Mouse (Mus musculus): Measurements from ENCODE around the gene Marveld1. TPM values are rescaled to one million over a fixed set of nuclear protein-coding genes. Genes with fewer than 3 reads are reported as not detected.

The Marveld1 gene
- polyA plus RNA-seq, 1 experiment from 2014 or later, result 4.8 TPM

GRCm38 (mm10) chr19:42164188-42164587, 17.0 kb downstream of the Marveld1 start:
- Histone ChIP-seq H3K9me3 (no peaks in the 10 kb centered on the region), H3K27ac (replicated peaks) (no peak overlapping the region), H3K4me3 (no peak overlapping the region), H3K9ac (replicated peaks) (no peak overlapping the region), H3K4me2 (replicated peaks) (no peak overlapping the region), H3K27me3 (peaks cover 33% of the 10 kb centered on the region), H3K36me3 (no peaks in the 10 kb centered on the region), H3K4me1 (no peaks in the 10 kb centered on the region)
- no peak for ATAC-seq (ENCODE audit: low FRiP score, low read depth)
- WGBS, result 74% methylated on average over 7 of the region's 7 CpGs

- Histone ChIP-seq H3K4me1 (peaks cover 4% of the 10 kb centered on the region), H3K4me3 (no peak overlapping the region), H3K27me3 (peaks cover 37% of the 10 kb centered on the region), H3K27ac (replicated peaks) (no peak overlapping the region), H3K9me3 (no peaks in the 10 kb centered on the region), H3K36me3 (no peaks in the 10 kb centered on the region), H3K4me2 (replicated peaks) (peak overlapping the region; percentile 44), H3K9ac (replicated peaks) (no peak overlapping the region)
- ATAC-seq (ENCODE audit: low FRiP score, low read depth), result no peak
- WGBS, result 3% methylated on average over 12 of the region's 12 CpGs
Measured at GRCm38 (mm10) chr19:42166130-42166529, 18.9 kb downstream of the Marveld1 start.

- H3K4me2 ChIP-seq (replicated peaks), result no peak overlapping the region
- H3K27me3 ChIP-seq, result peaks cover 37% of the 10 kb centered on the region
- 55% methylated on average over 3 of the region's 3 CpGs for WGBS
- ATAC-seq (ENCODE audit: low FRiP score, low read depth), result no peak
- H3K36me3 ChIP-seq, result no peaks in the 10 kb centered on the region
- peaks cover 10% of the 10 kb centered on the region for H3K4me1 ChIP-seq
- H3K9ac ChIP-seq (replicated peaks), result no peak overlapping the region
- H3K27ac ChIP-seq (replicated peaks), result no peak overlapping the region
- H3K4me3 ChIP-seq, result no peak overlapping the region
- no peaks in the 10 kb centered on the region for H3K9me3 ChIP-seq
Measured at GRCm38 (mm10) chr19:42166766-42167165, 19.6 kb downstream of the Marveld1 start.

- Histone ChIP-seq H3K4me2 (replicated peaks) (no peak overlapping the region), H3K27me3 (peaks cover 37% of the 10 kb centered on the region), H3K9ac (replicated peaks) (no peak overlapping the region), H3K4me1 (peaks cover 13% of the 10 kb centered on the region), H3K4me3 (no peak overlapping the region), H3K36me3 (no peaks in the 10 kb centered on the region), H3K27ac (replicated peaks) (no peak overlapping the region), H3K9me3 (no peaks in the 10 kb centered on the region)
- WGBS, result 67% methylated on average over 9 of the region's 9 CpGs
- no peak for ATAC-seq (ENCODE audit: low FRiP score, low read depth)
Measured at GRCm38 (mm10) chr19:42167489-42167888, 20.3 kb downstream of the Marveld1 start.

- Histone ChIP-seq H3K9me3 (no peaks in the 10 kb centered on the region), H3K27ac (replicated peaks) (no peak overlapping the region), H3K4me2 (replicated peaks) (no peak overlapping the region), H3K9ac (replicated peaks) (no peak overlapping the region), H3K27me3 (peaks cover 37% of the 10 kb centered on the region), H3K4me3 (no peak overlapping the region), H3K4me1 (peaks cover 13% of the 10 kb centered on the region), H3K36me3 (no peaks in the 10 kb centered on the region)
- 81% methylated on average over 10 of the region's 10 CpGs for WGBS
- ATAC-seq (ENCODE audit: low FRiP score, low read depth), result no peak
Measured at GRCm38 (mm10) chr19:42169322-42169975, 22.2 kb downstream of the Marveld1 start.

- peak overlapping the region; percentile 85 for H3K9ac ChIP-seq (replicated peaks)
- no peaks in the 10 kb centered on the region for H3K9me3 ChIP-seq
- peaks cover 13% of the 10 kb centered on the region for H3K4me1 ChIP-seq
- peak overlapping the region; percentile 58 for H3K27ac ChIP-seq (replicated peaks)
- peak overlapping the region; percentile 92 for H3K4me3 ChIP-seq
- no peaks in the 10 kb centered on the region for H3K36me3 ChIP-seq
- H3K27me3 ChIP-seq, result peaks cover 31% of the 10 kb centered on the region
- WGBS, result 3% methylated on average over 51 of the region's 56 CpGs
- peak; percentile 93 for ATAC-seq (ENCODE audit: low FRiP score, low read depth)
- H3K4me2 ChIP-seq (replicated peaks), result peak overlapping the region; percentile 90
Measured at GRCm38 (mm10) chr19:42170025-42170969, 23.1 kb downstream of the Marveld1 start.

GRCm38 (mm10) chr19:42176841-42177240, 29.6 kb downstream of the Marveld1 start:
- 73% methylated on average over 7 of the region's 7 CpGs for WGBS

GRCm38 (mm10) chr19:42177461-42177860, 30.3 kb downstream of the Marveld1 start:
- Histone ChIP-seq H3K27ac (replicated peaks) (no peak overlapping the region), H3K4me1 (no peaks in the 10 kb centered on the region), H3K4me3 (no peak overlapping the region), H3K9ac (replicated peaks) (no peak overlapping the region), H3K36me3 (peaks cover 36% of the 10 kb centered on the region), H3K9me3 (no peaks in the 10 kb centered on the region), H3K4me2 (replicated peaks) (no peak overlapping the region), H3K27me3 (no peaks in the 10 kb centered on the region)
- ATAC-seq (ENCODE audit: low FRiP score, low read depth), result no peak
- WGBS, result 94% methylated on average over 2 of the region's 2 CpGs

More at GRCm38 (mm10) chr19:42176841-42177240, 29.6 kb downstream of the Marveld1 start:
- Histone ChIP-seq H3K9ac (replicated peaks) (no peak overlapping the region), H3K27me3 (no peaks in the 10 kb centered on the region), H3K4me3 (no peak overlapping the region), H3K36me3 (peaks cover 33% of the 10 kb centered on the region), H3K9me3 (no peaks in the 10 kb centered on the region), H3K4me1 (peaks cover 2% of the 10 kb centered on the region; the same call in 1 of the 2 replicates), H3K4me2 (replicated peaks) (no peak overlapping the region), H3K27ac (replicated peaks) (no peak overlapping the region)
- no peak for ATAC-seq (ENCODE audit: low FRiP score, low read depth)

- H3K36me3 ChIP-seq, result peaks cover 54% of the 10 kb centered on the region
Measured at GRCm38 (mm10) chr19:42179356-42179755, 32.2 kb downstream of the Marveld1 start.

GRCm38 (mm10) chr19:42182673-42183072, 35.5 kb downstream of the Marveld1 start:
- Histone ChIP-seq H3K4me2 (replicated peaks) (no peak overlapping the region), H3K9ac (replicated peaks) (no peak overlapping the region), H3K27me3 (no peaks in the 10 kb centered on the region), H3K27ac (replicated peaks) (no peak overlapping the region), H3K9me3 (no peaks in the 10 kb centered on the region), H3K4me1 (no peaks in the 10 kb centered on the region), H3K4me3 (no peak overlapping the region), H3K36me3 (peaks cover 66% of the 10 kb centered on the region)
- 65% methylated on average over 6 of the region's 6 CpGs for whole genome bisulfite sequencing
- no peak for ATAC-seq (ENCODE audit: low FRiP score, low read depth)

More at GRCm38 (mm10) chr19:42179356-42179755, 32.2 kb downstream of the Marveld1 start:
- no peaks in the 10 kb centered on the region for H3K27me3 ChIP-seq
- H3K4me1 ChIP-seq, result no peaks in the 10 kb centered on the region
- no peak overlapping the region for H3K4me3 ChIP-seq
- H3K4me2 ChIP-seq (replicated peaks), result no peak overlapping the region
- no peak overlapping the region for H3K27ac ChIP-seq (replicated peaks)
- H3K9ac ChIP-seq (replicated peaks), result no peak overlapping the region
- no peaks in the 10 kb centered on the region for H3K9me3 ChIP-seq
- 92% methylated on average over 14 of the region's 14 CpGs for WGBS
- no peak for ATAC-seq (ENCODE audit: low FRiP score, low read depth)

- H3K9me3 ChIP-seq, result no peaks in the 10 kb centered on the region
- peaks cover 51% of the 10 kb centered on the region for H3K36me3 ChIP-seq
- 89% methylated on average over 4 of the region's 4 CpGs for WGBS
- no peak overlapping the region for H3K4me2 ChIP-seq (replicated peaks)
- no peaks in the 10 kb centered on the region for H3K4me1 ChIP-seq
- no peak overlapping the region for H3K4me3 ChIP-seq
- ATAC-seq (ENCODE audit: low FRiP score, low read depth), result no peak
- no peak overlapping the region for H3K27ac ChIP-seq (replicated peaks)
- H3K27me3 ChIP-seq, result no peaks in the 10 kb centered on the region
- no peak overlapping the region for H3K9ac ChIP-seq (replicated peaks)
Measured at GRCm38 (mm10) chr19:42189735-42190134, 42.5 kb downstream of the Marveld1 start.

- WGBS, result 18% methylated on average over 5 of the region's 5 CpGs
- no peak overlapping the region for H3K4me3 ChIP-seq
- peaks cover 43% of the 10 kb centered on the region for H3K36me3 ChIP-seq
- H3K27ac ChIP-seq (replicated peaks), result no peak overlapping the region
- no peaks in the 10 kb centered on the region for H3K27me3 ChIP-seq
- H3K9ac ChIP-seq (replicated peaks), result no peak overlapping the region
- peak; percentile 41; the same call in 1 of the 2 replicates for ATAC-seq (ENCODE audit: low FRiP score, low read depth)
- H3K9me3 ChIP-seq, result no peaks in the 10 kb centered on the region
- H3K4me2 ChIP-seq (replicated peaks), result no peak overlapping the region
- H3K4me1 ChIP-seq, result no peaks in the 10 kb centered on the region
Measured at GRCm38 (mm10) chr19:42190494-42190893, 43.3 kb downstream of the Marveld1 start.
